In genomic region chr8:74500413-74501135, GRCm38 (mm10) we compare ENCODE assay signal across 21 mouse cellular contexts.
DNase-seq lines count a peak whose midpoint lies in the region; ATAC-seq and TF ChIP-seq lines count a peak whose summit lies in the region.
"Had no signal": no experiment of that assay in that cellular context is flagged by ENCODE, and none has a peak within 500 bp of the region (broad histone marks: within the 10 kb centered on the region; RNA-seq: fewer than 3 reads in every experiment).

No protein-coding gene starts in this region.

- H3K4me1 ChIP-seq in hindbrain, embryonic 16.5 days (ENCODE audit: control insufficient read depth, insufficient read depth, low read depth, low read length), result no peaks in the 10 kb centered on the region
- no peaks in the 10 kb centered on the region for H3K4me1 ChIP-seq in hindbrain, embryonic 13.5 days (replicated peaks)
- H3K4me1 ChIP-seq in kidney, embryonic 16.5 days (ENCODE audit: insufficient read depth, low read length), result peaks cover 6% of the 10 kb centered on the region; the same call in 1 of the 2 replicates
- no peaks in the 10 kb centered on the region for H3K4me1 ChIP-seq in midbrain, embryonic 14.5 days (ENCODE audit: control insufficient read depth, insufficient read depth, low read length)
- no peaks in the 10 kb centered on the region for H3K4me1 ChIP-seq in midbrain, postnatal 0 days (ENCODE audit: insufficient read depth, low read length)
- H3K4me1 ChIP-seq: embryonic facial prominence, embryonic 12.5 days; embryonic facial prominence, embryonic 15.5 days; heart, embryonic 10.5 days; heart, embryonic 13.5 days had no signal

- no peak overlapping the region for H3K27ac ChIP-seq in hindbrain, embryonic 16.5 days (ENCODE audit: low read depth, low read length)
- no peak overlapping the region for H3K27ac ChIP-seq in hindbrain, embryonic 13.5 days
- peak overlapping the region; percentile 14; the same call in 1 of the 2 replicates for H3K27ac ChIP-seq in kidney, embryonic 16.5 days (ENCODE audit: low read length)
- H3K27ac ChIP-seq in midbrain, embryonic 14.5 days (replicated peaks; ENCODE audit: low read depth, low read length), result no peak overlapping the region
- H3K27ac ChIP-seq in midbrain, postnatal 0 days (ENCODE audit: low read depth, low read length), result no peak overlapping the region
- H3K27ac ChIP-seq: embryonic facial prominence, embryonic 12.5 days; embryonic facial prominence, embryonic 15.5 days; heart, adult 2 months; heart, embryonic 10.5 days; heart, embryonic 13.5 days had no signal

- H3K36me3 ChIP-seq in hindbrain, embryonic 16.5 days (ENCODE audit: control insufficient read depth, insufficient read depth, low read length), result no peaks in the 10 kb centered on the region
- no peaks in the 10 kb centered on the region for H3K36me3 ChIP-seq in hindbrain, embryonic 13.5 days
- no peaks in the 10 kb centered on the region for H3K36me3 ChIP-seq in kidney, embryonic 16.5 days (ENCODE audit: insufficient read depth, low read length)
- H3K36me3 ChIP-seq in midbrain, embryonic 14.5 days (ENCODE audit: control insufficient read depth, insufficient read depth, low read length), result no peaks in the 10 kb centered on the region
- no peaks in the 10 kb centered on the region for H3K36me3 ChIP-seq in midbrain, postnatal 0 days (ENCODE audit: insufficient read depth, low read length)
- H3K36me3 ChIP-seq: embryonic facial prominence, embryonic 12.5 days; embryonic facial prominence, embryonic 15.5 days; heart, embryonic 10.5 days; heart, embryonic 13.5 days had no signal

- no peak overlapping the region for H3K9ac ChIP-seq in hindbrain, embryonic 16.5 days (ENCODE audit: low read depth, low read length)
- no peak overlapping the region for H3K9ac ChIP-seq in hindbrain, embryonic 13.5 days
- no peak overlapping the region for H3K9ac ChIP-seq in kidney, embryonic 16.5 days (replicated peaks; ENCODE audit: low read length)
- no peak overlapping the region for H3K9ac ChIP-seq in midbrain, embryonic 14.5 days (replicated peaks; ENCODE audit: low read length)
- no peak overlapping the region for H3K9ac ChIP-seq in midbrain, postnatal 0 days (replicated peaks; ENCODE audit: low read length, poor library complexity, severe bottlenecking)
- H3K9ac ChIP-seq: embryonic facial prominence, embryonic 12.5 days; embryonic facial prominence, embryonic 15.5 days; forebrain, postnatal 0 days; heart, embryonic 13.5 days had no signal

- H3K9me3 ChIP-seq in hindbrain, embryonic 16.5 days (ENCODE audit: control insufficient read depth, low read length), result no peaks in the 10 kb centered on the region
- H3K9me3 ChIP-seq in hindbrain, embryonic 13.5 days, result no peaks in the 10 kb centered on the region
- no peaks in the 10 kb centered on the region for H3K9me3 ChIP-seq in kidney, embryonic 16.5 days (ENCODE audit: low read length)
- H3K9me3 ChIP-seq in midbrain, embryonic 14.5 days (ENCODE audit: control insufficient read depth, low read length), result no peaks in the 10 kb centered on the region
- H3K9me3 ChIP-seq in midbrain, postnatal 0 days (ENCODE audit: low read length), result no peaks in the 10 kb centered on the region
- H3K9me3 ChIP-seq: embryonic facial prominence, embryonic 12.5 days; embryonic facial prominence, embryonic 15.5 days; heart, embryonic 10.5 days; heart, embryonic 13.5 days had no signal

- H3K27me3 ChIP-seq in hindbrain, embryonic 16.5 days (replicated peaks; ENCODE audit: control insufficient read depth, insufficient read depth, low read length), result no peaks in the 10 kb centered on the region
- no peaks in the 10 kb centered on the region for H3K27me3 ChIP-seq in hindbrain, embryonic 13.5 days
- H3K27me3 ChIP-seq in kidney, embryonic 16.5 days (ENCODE audit: insufficient read depth, low read length), result no peaks in the 10 kb centered on the region
- no peaks in the 10 kb centered on the region for H3K27me3 ChIP-seq in midbrain, embryonic 14.5 days (ENCODE audit: control insufficient read depth, insufficient read depth, low read length)
- no peaks in the 10 kb centered on the region for H3K27me3 ChIP-seq in midbrain, postnatal 0 days (ENCODE audit: insufficient read depth, low read length)
- H3K27me3 ChIP-seq: embryonic facial prominence, embryonic 12.5 days; embryonic facial prominence, embryonic 15.5 days; heart, embryonic 13.5 days had no signal

- DNase-seq in cerebellum, postnatal 10 days, result peak; percentile 22 to 55
- DNase-seq in cerebellum, adult 11-12 months, result no peak
- DNase-seq in kidney, postnatal 4 days, result no peak
- peak; percentile 3 for DNase-seq in midbrain, embryonic 14.5 days
- DNase-seq in midbrain, postnatal 0 days (ENCODE audit: low spot score), result no peak
- DNase-seq: adrenal gland, adult 8-10 months; adrenal gland, postnatal 25 days; gastrocnemius, postnatal 25 days; heart, adult 2 months; heart, postnatal 14 days; heart, postnatal 4 days had no signal

- 58% methylated on average over 4 of the region's 4 CpGs for WGBS in hindbrain, embryonic 16.5 days
- 61% methylated on average over 4 of the region's 4 CpGs for WGBS in hindbrain, embryonic 13.5 days
- 16% methylated on average over 4 of the region's 4 CpGs for WGBS in kidney, embryonic 16.5 days
- WGBS in midbrain, embryonic 14.5 days, result 63% methylated on average over 4 of the region's 4 CpGs
- 51% methylated on average over 4 of the region's 4 CpGs for WGBS in midbrain, postnatal 0 days

- no peak overlapping the region for H3K4me3 ChIP-seq in hindbrain, embryonic 16.5 days (ENCODE audit: low read length)
- no peak overlapping the region for H3K4me3 ChIP-seq in hindbrain, embryonic 13.5 days
- no peak overlapping the region for H3K4me3 ChIP-seq in kidney, embryonic 16.5 days (ENCODE audit: low read length)
- no peak overlapping the region for H3K4me3 ChIP-seq in midbrain, embryonic 14.5 days (replicated peaks; ENCODE audit: low read depth, low read length)
- H3K4me3 ChIP-seq in midbrain, postnatal 0 days (ENCODE audit: low read depth, low read length), result no peak overlapping the region
- H3K4me3 ChIP-seq: embryonic facial prominence, embryonic 12.5 days; embryonic facial prominence, embryonic 15.5 days; heart, adult 2 months; heart, embryonic 10.5 days; heart, embryonic 13.5 days had no signal

- H3K4me2 ChIP-seq in hindbrain, embryonic 16.5 days (ENCODE audit: low read length), result no peak overlapping the region
- no peak overlapping the region for H3K4me2 ChIP-seq in hindbrain, embryonic 13.5 days
- H3K4me2 ChIP-seq in kidney, embryonic 16.5 days (replicated peaks; ENCODE audit: low read depth, low read length), result no peak overlapping the region
- no peak overlapping the region for H3K4me2 ChIP-seq in midbrain, embryonic 14.5 days (ENCODE audit: low read length)
- H3K4me2 ChIP-seq in midbrain, postnatal 0 days (ENCODE audit: low read depth, low read length, poor library complexity, severe bottlenecking), result no peak overlapping the region
- H3K4me2 ChIP-seq: embryonic facial prominence, embryonic 12.5 days; embryonic facial prominence, embryonic 15.5 days; heart, embryonic 13.5 days had no signal

- 0 out of 2 replicates have a peak, but pooled peaks have one; percentile 37 for ATAC-seq in hindbrain, embryonic 16.5 days
- no peak for ATAC-seq in hindbrain, embryonic 13.5 days (ENCODE audit: low FRiP score)
- ATAC-seq in kidney, embryonic 16.5 days (ENCODE audit: low FRiP score, low TSS enrichment), result peak; percentile 71; the same call in 1 of the 2 replicates
- ATAC-seq in midbrain, embryonic 14.5 days (ENCODE audit: low FRiP score, low TSS enrichment), result no peak
- no peak; the same call in 1 of the 2 replicates for ATAC-seq in midbrain, postnatal 0 days (ENCODE audit: low FRiP score)
- ATAC-seq: activated CD4-positive, CD25-positive, alpha-beta regulatory T cell, adult 4 months; forebrain, embryonic 14.5 days; forebrain, postnatal 0 days had no signal

- TF ChIP-seq CTCF in midbrain, postnatal 0 days (IDR thresholded peaks at IDR 0.05), result no peak

Comparison
In these comparisons a context has a peak if more than half of its experiments do, and no peak if none do; other contexts are left out.
1. DNase-seq: peak in cerebellum, postnatal 10 days (2 of 2) and midbrain, embryonic 14.5 days (single experiment); none in cerebellum, adult 11-12 months (single experiment), kidney, postnatal 4 days (0 of 2) and midbrain, postnatal 0 days (single experiment).
2. ATAC-seq: peak in hindbrain, embryonic 16.5 days (single experiment) and kidney, embryonic 16.5 days (single experiment); none in hindbrain, embryonic 13.5 days (single experiment), midbrain, embryonic 14.5 days (single experiment) and midbrain, postnatal 0 days (single experiment).